Mouse (Mus musculus) stomach, embryonic 16.5 days (tissue): Measurements from ENCODE around the gene Cnn1. TPM values are rescaled to one million over a fixed set of nuclear protein-coding genes. Genes with fewer than 3 reads are reported as not detected.

Experiments used
- ATAC-seq: fragments of 200-750 bp; cut with Nextera tagmentation; 2 replicates; pipeline ENCODE4 v1.8.0; 2017; ENCODE audit warnings: moderate number of reproducible peaks, moderate TSS enrichment; ENCODE audit not compliant: insufficient read depth, low FRiP score
- H3K27ac ChIP-seq: fragments of 300-500 bp; sonication (generic); 2 replicates; pipeline ENCODE4 v1.5.1; 2014; ENCODE audit warnings: low read length
- H3K27me3 ChIP-seq: fragments of 300-500 bp; sonication (generic); 2 replicates; pipeline ENCODE4 v1.6.1; 2014; ENCODE audit warnings: low read length, control low read depth, mixed read lengths; ENCODE audit not compliant: control insufficient read depth, insufficient read depth
- H3K36me3 ChIP-seq: fragments of 300-500 bp; sonication (generic); 2 replicates; pipeline ENCODE4 v1.6.1; 2014; ENCODE audit warnings: low read length; ENCODE audit not compliant: control insufficient read depth, insufficient read depth
- H3K4me1 ChIP-seq: fragments of 300-500 bp; sonication (generic); 2 replicates; pipeline ENCODE4 v1.6.1; 2014; ENCODE audit warnings: low read length, control low read depth, mixed read lengths; ENCODE audit not compliant: control insufficient read depth, insufficient read depth
- H3K4me2 ChIP-seq: fragments of 300-500 bp; sonication (generic); 2 replicates; pipeline ENCODE4 v1.6.1; 2014; ENCODE audit warnings: low read depth, low read length, mixed read lengths
- H3K4me3 ChIP-seq: fragments of 300-500 bp; sonication (generic); replicated peaks from 2 replicates; pipeline ENCODE4 v1.5.1; 2014; ENCODE audit warnings: mild to moderate bottlenecking, low read length
- H3K9ac ChIP-seq: fragments of 300-500 bp; sonication (generic); 2 replicates; pipeline ENCODE4 v1.6.1; 2014; ENCODE audit warnings: low read length
- H3K9me3 ChIP-seq: fragments of 300-500 bp; sonication (generic); replicated peaks from 2 replicates; pipeline ENCODE4 v1.6.1; 2016; ENCODE audit warnings: low read length, control low read depth; ENCODE audit not compliant: control insufficient read depth
- WGBS: fragments of 180-500 bp; shearing (Covaris S2); extraction: QIAGEN DNeasy Blood & Tissue Kit; methylation state at CpG from one replicate; pipeline ENCODE4 v1.1.7; 2014; 5-methylcytosine and 5-hydroxymethylcytosine counted together
- microRNA-seq: library from miRNA; unstranded; fragments of <30 nt; microRNA quantifications from one replicate; pipeline ENCODE4, GENCODE M21; 2016
- polyA plus RNA-seq: library from polyadenylated mRNA; unstranded; fragments of >200 nt; fragmentation: Nextera tagmentation; extraction: Ambion mirVana; gene quantifications from 2 replicates; pipeline ENCODE4 v1.2.1, GENCODE M21; 2015

Cnn1 gene
- polyA plus RNA-seq, 1 experiment from 2014 or later: 505 TPM

- 0 out of 2 replicates have a peak, but pooled peaks cover 3% of the 10 kb centered on the region for H3K27me3 ChIP-seq
- H3K4me1 ChIP-seq: peaks cover 14% of the 10 kb centered on the region
- peaks cover 7% of the 10 kb centered on the region; the same call in 1 of the 2 replicates for H3K36me3 ChIP-seq
- H3K4me2 ChIP-seq: peak overlapping the region; percentile 81
- H3K9ac ChIP-seq: peak overlapping the region; percentile 93
- no peaks in the 10 kb centered on the region for H3K9me3 ChIP-seq
- H3K4me3 ChIP-seq: peak overlapping the region; percentile 85
- ATAC-seq: no peak
- H3K27ac ChIP-seq: no peak overlapping the region
- WGBS: 64% methylated on average over 34 of the region's 34 CpGs
Observed at GRCm38 (mm10) chr9:22157516-22158265, 58.7 kb downstream of the Cnn1 start.

Small RNA genes lying within 50 kb of the gene (microRNA-seq; reads per million reads assigned to microRNA genes)
- gene Mir7084: 0.50 reads per million

Other genes starting within 250 kb of the Cnn1 start
- gene Dock6, start 246.6 kb upstream of the Cnn1 start, polyA plus RNA-seq: 39.4 and 41.6 TPM in 2 replicates
- gene Rab3d, start 181.0 kb upstream of the Cnn1 start, polyA plus RNA-seq: 106 and 130 TPM in 2 replicates
- 3.4 and 4.6 TPM in 2 replicates for gene Ccdc159, start 171.7 kb upstream of the Cnn1 start, polyA plus RNA-seq
- 74.5 and 81.2 TPM in 2 replicates for gene Tmem205, start 171.7 kb upstream of the Cnn1 start, polyA plus RNA-seq
- 6.9 and 7.1 TPM in 2 replicates for gene Plppr2, start 162.2 kb upstream of the Cnn1 start, polyA plus RNA-seq
- 5.6 and 6.0 TPM in 2 replicates for gene Swsap1, start 143.5 kb upstream of the Cnn1 start, polyA plus RNA-seq
- gene Epor, start 135.7 kb upstream of the Cnn1 start, polyA plus RNA-seq: 10.4 and 11.8 TPM in 2 replicates
- gene Rgl3, start 109.8 kb upstream of the Cnn1 start, polyA plus RNA-seq: 6.1 and 6.2 TPM in 2 replicates
- gene Ccdc151, start 96.6 kb upstream of the Cnn1 start, polyA plus RNA-seq: 0.53 and 0.59 TPM in 2 replicates
- gene Prkcsh, start 96.4 kb upstream of the Cnn1 start, polyA plus RNA-seq: 102 TPM in 2 replicates
- gene Elavl3, start 47.2 kb upstream of the Cnn1 start, polyA plus RNA-seq: 1.9 and 2.1 TPM in 2 replicates
- not detected in 2 replicates for gene Gm49318, start 28.0 kb upstream of the Cnn1 start, polyA plus RNA-seq
- gene Zfp653, start 27.8 kb upstream of the Cnn1 start, polyA plus RNA-seq: 11.2 and 11.7 TPM in 2 replicates
- 43.5 and 43.9 TPM in 2 replicates for gene Ecsit, start 13.8 kb upstream of the Cnn1 start, polyA plus RNA-seq
- gene Elof1, start 18.0 kb downstream of the Cnn1 start, polyA plus RNA-seq: 152 and 158 TPM in 2 replicates
- 42.2 and 45.3 TPM in 2 replicates for gene Acp5, start 36.5 kb downstream of the Cnn1 start, polyA plus RNA-seq
- 90.4 and 93.4 TPM in 2 replicates for gene Pigyl, start 57.6 kb downstream of the Cnn1 start, polyA plus RNA-seq
- 1.0 and 1.9 TPM in 2 replicates for gene Zfp872, start 88.9 kb downstream of the Cnn1 start, polyA plus RNA-seq
- 27.5 and 29.7 TPM in 2 replicates for gene Zfp809, start 126.5 kb downstream of the Cnn1 start, polyA plus RNA-seq
- gene Zfp599, start 160.7 kb downstream of the Cnn1 start, polyA plus RNA-seq: 2.7 and 3.3 TPM in 2 replicates
- 13.6 and 15.2 TPM in 2 replicates for gene Zfp810, start 208.4 kb downstream of the Cnn1 start, polyA plus RNA-seq